Mouse (Mus musculus) layer of hippocampus, postnatal 36 days (tissue): ENCODE data around the gene Pogk. TPM values are rescaled to one million over a fixed set of nuclear protein-coding genes. Genes with fewer than 3 reads are reported as not detected.

ENCODE experiments used
- DNase-seq, 2 experiments: peaks; one replicate each; pipeline ENCODE4 v3.0.0; 2022
- total RNA-seq, 2 experiments: library from RNA; stranded (reverse); gene quantifications; 2 replicates each; pipeline ENCODE4 v1.2.3; 2021

Pogk gene
- total RNA-seq, 2 experiments from 2014 or later = 34.0 to 34.5 TPM

- DNase-seq = peak; percentile 87 to 91
Observed at GRCm38 (mm10) chr1:166379013-166379629, 30.5 kb downstream of the Pogk start, which contains the start of gene Tada1. Gene Tada1 (plus strand): TSS chr1:166379097.

GRCm38 (mm10) chr1:166378431-166379012 lies 31.1 kb downstream of the Pogk start:
- DNase-seq = no peak

- no peak for DNase-seq
Observed at GRCm38 (mm10) chr1:166377171-166377570, 32.5 kb downstream of the Pogk start.

- DNase-seq = no peak
Observed at GRCm38 (mm10) chr1:166363122-166363521, 46.5 kb downstream of the Pogk start.

GRCm38 (mm10) chr1:166362659-166363058 lies 47.0 kb downstream of the Pogk start:
- no peak for DNase-seq

GRCm38 (mm10) chr1:166361842-166362241 lies 47.8 kb downstream of the Pogk start:
- DNase-seq = no peak

GRCm38 (mm10) chr1:166360896-166361295 lies 48.8 kb downstream of the Pogk start:
- no peak for DNase-seq

GRCm38 (mm10) chr1:166360157-166360855 lies 49.4 kb downstream of the Pogk start:
- peak; percentile 84 to 89 for DNase-seq

- no peak for DNase-seq
Observed at GRCm38 (mm10) chr1:166349751-166350150, 59.9 kb downstream of the Pogk start.

GRCm38 (mm10) chr1:166349341-166349740 lies 60.3 kb downstream of the Pogk start:
- DNase-seq = no peak

GRCm38 (mm10) chr1:166346906-166347305 lies 62.8 kb downstream of the Pogk start:
- DNase-seq = no peak

- no peak for DNase-seq
Observed at GRCm38 (mm10) chr1:166345602-166346001, 64.1 kb downstream of the Pogk start.

- peak; percentile 29 to 30 for DNase-seq
Observed at GRCm38 (mm10) chr1:166344300-166345077, 65.2 kb downstream of the Pogk start.

- DNase-seq = no peak
Observed at GRCm38 (mm10) chr1:166343586-166343985, 66.1 kb downstream of the Pogk start.

GRCm38 (mm10) chr1:166342539-166342938 lies 67.1 kb downstream of the Pogk start:
- no peak for DNase-seq

- no peak for DNase-seq
Observed at GRCm38 (mm10) chr1:166342060-166342459, 67.6 kb downstream of the Pogk start.

- peak in 1 of 2 experiments; percentile 23 for DNase-seq
Observed at GRCm38 (mm10) chr1:166339110-166339509, 70.6 kb downstream of the Pogk start.

Other genes starting within 250 kb of the Pogk start
- gene Mael, start 171.1 kb downstream of the Pogk start, total RNA-seq = not detected
- gene Ildr2, start 155.7 kb downstream of the Pogk start, total RNA-seq = 10 to 100 TPM; 66.1 to 69.9 TPM
- 10 to 100 TPM; 36.6 to 37.8 TPM for gene Tada1, start 30.8 kb downstream of the Pogk start, total RNA-seq
- gene Gm4846, start 87.7 kb upstream of the Pogk start, total RNA-seq = not detected
- not detected for gene Gm4847, start 237.8 kb upstream of the Pogk start, total RNA-seq